Mouse (Mus musculus) left cerebral cortex, postnatal 4 days (tissue): ENCODE results near the gene Lmod1. TPM values are rescaled to one million over a fixed set of nuclear protein-coding genes. Genes with fewer than 3 reads are reported as not detected.

ENCODE experiments used
- DNase-seq: peaks from one replicate; pipeline ENCODE4 v3.0.0-alpha.2; 2022
- intact Hi-C: fragments of 180-260 bp; cut with DNase I; formaldehyde crosslinking; loops from one replicate; pipeline ENCODE4 v1.15.1; 2025
- total RNA-seq, 2 experiments: library from RNA; stranded (reverse); gene quantifications; 2 replicates each; pipeline ENCODE4 v1.2.3; 2021

The Lmod1 gene
- total RNA-seq, 2 experiments from 2014 or later: 0.30 to 0.46 TPM

- intact Hi-C loops: no loop called here
Observed at GRCm38 (mm10) chr1:135405356-135405755, 80.7 kb downstream of the Lmod1 start.

DNA sequence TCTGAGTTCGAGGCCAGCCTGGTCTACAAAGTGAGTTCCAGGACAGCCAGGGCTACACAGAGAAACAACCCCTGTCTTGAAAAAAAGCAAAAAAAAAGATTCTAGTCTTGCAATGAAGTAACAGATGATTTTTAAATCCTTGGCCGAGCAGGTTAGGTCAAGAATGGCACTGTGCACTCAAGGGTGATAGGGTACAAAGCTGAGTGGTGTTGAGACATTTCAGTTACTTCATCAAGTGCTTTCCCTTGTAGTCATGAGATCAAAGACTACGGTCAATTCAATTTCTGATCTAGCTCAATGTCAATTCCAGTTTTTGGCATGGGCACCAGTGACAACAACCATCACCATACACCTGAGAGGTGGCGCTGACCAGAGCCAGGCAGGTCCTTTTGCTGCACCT lies 84.4 kb downstream of the Lmod1 start:
- intact Hi-C loops: no loop called here
- no peak for DNase-seq

More at GRCm38 (mm10) chr1:135405356-135405755, 80.7 kb downstream of the Lmod1 start:
- no peak for DNase-seq

DNA sequence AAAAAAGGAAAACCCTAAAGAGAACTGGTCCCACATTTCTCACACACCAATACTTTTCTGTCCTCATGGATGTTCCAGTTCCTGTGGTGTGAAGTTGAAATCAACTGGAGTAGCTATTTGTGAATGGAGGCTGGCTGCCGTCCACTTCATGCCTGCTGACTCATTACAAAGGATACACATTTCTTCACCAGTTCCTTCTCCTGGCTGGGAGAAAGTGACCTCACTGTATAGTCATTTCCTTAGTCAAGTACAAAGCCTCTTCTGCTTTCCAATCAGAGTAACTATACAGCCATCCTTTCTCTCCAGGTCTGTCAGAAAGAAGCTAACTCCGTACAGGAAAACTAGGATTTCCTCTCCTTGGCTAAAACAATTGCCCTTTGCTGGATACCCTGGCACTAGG lies 86.4 kb downstream of the Lmod1 start:
- no peak for DNase-seq

GRCm38 (mm10) chr1:135412130-135412529 lies 87.5 kb downstream of the Lmod1 start:
- intact Hi-C loops: no loop called here
- no peak for DNase-seq

More for the DNA sequence above, 86.4 kb downstream of the Lmod1 start:
- intact Hi-C loops: no loop called here

DNA sequence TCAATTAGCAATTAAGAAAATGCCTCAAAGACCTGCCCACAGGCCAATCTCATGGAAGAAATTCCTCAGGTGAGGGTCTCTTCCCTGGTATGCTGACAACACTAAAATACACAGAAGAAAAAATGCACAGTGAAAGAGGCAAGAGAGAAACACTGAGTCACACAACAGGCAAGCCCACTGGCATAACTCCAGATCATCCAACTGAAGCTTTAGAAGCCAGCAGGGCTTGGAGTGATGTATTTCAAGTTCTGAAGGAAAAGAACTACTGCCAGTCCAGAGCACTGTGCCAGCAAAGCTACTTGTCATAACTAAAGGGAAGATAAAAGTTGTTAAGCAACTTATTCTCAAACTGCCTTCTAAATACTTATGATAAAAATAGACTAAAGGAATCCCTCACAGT lies 89.4 kb downstream of the Lmod1 start:
- no peak for DNase-seq
- intact Hi-C loops: no loop called here

Other genes starting within 250 kb of the Lmod1 start
- gene Lgr6, start 219.5 kb upstream of the Lmod1 start, total RNA-seq: 1 to 10 TPM; 1.6 to 2.3 TPM
- under 1 TPM; 0.10 to 0.24 TPM for gene Ptpn7, start 192.1 kb upstream of the Lmod1 start, total RNA-seq
- gene Arl8a, start 178.0 kb upstream of the Lmod1 start, total RNA-seq: 100 to 1,000 TPM; 508 to 512 TPM
- gene Gpr37l1, start 157.1 kb upstream of the Lmod1 start, total RNA-seq: 10 to 100 TPM; 15.8 to 18.8 TPM
- under 1 TPM in 1 of 2 experiments, not detected in 1; 0.24 TPM for gene Elf3, start 66.2 kb upstream of the Lmod1 start, total RNA-seq
- 10 to 100 TPM; 57.4 to 60.6 TPM for gene Rnpep, start 40.7 kb upstream of the Lmod1 start, total RNA-seq
- 100 to 1,000 TPM; 109 to 112 TPM for gene Timm17a, start 11.0 kb upstream of the Lmod1 start, total RNA-seq
- 10 to 100 TPM; 75.2 to 79.1 TPM for gene Shisa4, start 50.4 kb downstream of the Lmod1 start, total RNA-seq
- 100 to 1,000 TPM; 170 to 180 TPM for gene Ipo9, start 105.7 kb downstream of the Lmod1 start, total RNA-seq